8 mouse cellular contexts compared by ENCODE assay signal in genomic region chr14:102982627-102983540, GRCm38 (mm10). TPM values are rescaled to one million over a fixed set of nuclear protein-coding genes. Genes with fewer than 3 reads are reported as not detected.
DNase-seq lines count a peak whose midpoint lies in the region; ATAC-seq and TF ChIP-seq lines count a peak whose summit lies in the region.

Kctd12 (minus strand) TSS chr14:102982637.

- 2% methylated on average over 55 of the region's 66 CpGs for WGBS in hindbrain, postnatal 0 days
- WGBS in macrophage (ENCODE audit: missing documents) = 1% methylated on average over 60 of the region's 66 CpGs

- peak; percentile 91 to 97 for DNase-seq in adrenal gland, adult (ENCODE audit: inconsistent age in 2 of 2, low spot score in 1 of 2)
- DNase-seq in embryo, embryonic 10.5 days (ENCODE audit: low spot score) = peak; percentile 87
- DNase-seq in gastrocnemius, postnatal 10 days = peak; percentile 84
- DNase-seq in hindbrain, postnatal 0 days (ENCODE audit: low spot score) = peak; percentile 86
- DNase-seq in left cerebral cortex, adult 8-10 months (ENCODE audit: low spot score in 2 of 2) = peak; percentile 55 to 66
- DNase-seq in retina, postnatal 7 days (ENCODE audit: low read depth, low spot score) = peak; percentile 56
- peak; percentile 70 for DNase-seq in thymus, postnatal 4 days

- ATAC-seq in hindbrain, postnatal 0 days = peak; percentile 90

- peak within 1 kb of the TSS; percentile 73 for H3K27ac ChIP-seq in hindbrain, postnatal 0 days
- H3K27ac ChIP-seq in macrophage = peak within 1 kb of the TSS; percentile 98

- H3K4me3 ChIP-seq in hindbrain, postnatal 0 days (ENCODE audit: low read length) = peak within 1 kb of the TSS; percentile 82
- peak within 1 kb of the TSS; percentile 91 for H3K4me3 ChIP-seq in macrophage (ENCODE audit: inconsistent target)

- H3K9me3 ChIP-seq in hindbrain, postnatal 0 days (ENCODE audit: low read length) = no peaks in the 10 kb centered on the region

- no peaks in the 10 kb centered on the region for H3K27me3 ChIP-seq in hindbrain, postnatal 0 days (ENCODE audit: insufficient read depth, low read length)

- peak within 1 kb of the TSS; percentile 63 for H3K4me2 ChIP-seq in hindbrain, postnatal 0 days (ENCODE audit: low read depth, low read length)

- H3K4me1 ChIP-seq in hindbrain, postnatal 0 days (ENCODE audit: insufficient read depth, low read length) = 0 out of 2 replicates have a peak, but pooled peaks cover 5% of the 10 kb centered on the region

- H3K79me2 ChIP-seq in macrophage (ENCODE audit: inconsistent target) = peaks cover 37% of the 10 kb centered on the region

- TF ChIP-seq CTCF in hindbrain, postnatal 0 days (IDR thresholded peaks at IDR 0.05; ENCODE audit: low read depth) = peak; percentile 69

- H3K9ac ChIP-seq in hindbrain, postnatal 0 days (replicated peaks; ENCODE audit: low read length) = peak within 1 kb of the TSS; percentile 74

- H3K36me3 ChIP-seq in hindbrain, postnatal 0 days (ENCODE audit: insufficient read depth, low read length) = no peaks in the 10 kb centered on the region
- no peaks in the 10 kb centered on the region; the same call in 1 of the 2 replicates for H3K36me3 ChIP-seq in macrophage (ENCODE audit: inconsistent target)

RNA-seq across cellular contexts. Expression of gene Kctd12, which starts in this region (rescaled TPM):
- total RNA-seq in gastrocnemius, postnatal 10 days (2021) = 10 to 100 TPM; 31.1 to 39.0 TPM
- 93.9 and 98.8 TPM in 2 replicates for total RNA-seq in hindbrain, postnatal 0 days (2014; rRNA removed)
- 11.1 and 12.6 TPM in 2 replicates for polyA plus RNA-seq in hindbrain, postnatal 0 days (2015; fragmentation: Nextera tagmentation; extraction: Ambion mirVana)
- 10 to 100 TPM; 43.1 to 51.9 (median 50.0) TPM for total RNA-seq in left cerebral cortex, adult 8-10 months (2022)
- 1,000 to 10,000 TPM in 3 of 26 experiments, 100 to 1,000 TPM in 21, 10 to 100 TPM in 2; 91.3 to 2,709 (median 319) TPM for total RNA-seq in macrophage (2018; cell fraction: chromatin; rRNA removed)
- total RNA-seq in macrophage (2018; cell fraction: cytosol; rRNA removed) = 1,000 to 10,000 TPM in 5 of 26 experiments, 100 to 1,000 TPM in 21; 179 to 1,886 (median 305) TPM
- 1,000 to 10,000 TPM in 8 of 26 experiments, 100 to 1,000 TPM in 18; 196 to 3,512 (median 542) TPM for total RNA-seq in macrophage (2018; cell fraction: nucleus; rRNA removed)
- polyA plus RNA-seq in macrophage (2018) = 84.3 to 203 TPM (median 151 TPM) in 3 replicates

Comparison
In these comparisons a context has a peak if more than half of its experiments do, and no peak if none do; other contexts are left out.
1. Peak in every context shown above with its lines: DNase-seq, ATAC-seq, H3K4me3 ChIP-seq and H3K27ac ChIP-seq.